ENCODE assay signal across 35 mouse cellular contexts in the genomic region with DNA sequence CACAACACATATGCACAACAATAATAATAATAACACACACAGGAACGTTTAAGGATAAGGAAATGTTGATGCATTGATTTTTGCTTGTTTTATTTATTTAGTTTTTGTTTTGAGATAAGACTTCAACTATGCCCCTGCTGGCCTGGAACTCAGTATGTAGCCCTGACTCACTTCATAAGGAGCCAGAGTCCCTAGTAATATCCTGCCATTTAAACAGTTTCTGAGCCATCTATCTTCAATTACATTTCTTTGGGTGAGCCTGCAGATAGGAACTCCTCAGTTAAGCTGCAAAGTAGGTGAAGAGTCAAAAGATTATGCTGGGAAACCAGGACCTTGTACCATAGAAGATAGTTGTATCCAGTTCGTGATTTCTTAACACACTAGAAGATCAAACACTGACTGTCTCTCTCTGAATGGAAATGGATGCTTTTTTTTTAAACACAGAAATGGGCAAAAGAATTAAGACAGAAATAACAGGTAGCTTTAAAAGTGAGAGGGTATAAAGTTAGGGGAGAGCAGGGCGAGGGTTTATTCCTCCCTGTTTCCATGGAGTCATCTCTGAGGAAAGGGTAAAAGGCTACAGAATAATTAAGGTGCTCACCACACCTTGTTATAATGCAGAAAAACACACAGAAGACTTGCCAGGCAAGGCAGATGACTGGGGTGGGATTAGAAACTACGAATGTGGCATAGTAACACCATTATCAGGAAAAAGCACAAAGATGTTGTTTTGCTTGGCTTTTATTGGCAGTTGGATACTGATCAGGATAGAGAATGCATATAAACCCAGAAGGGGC. TPM values are rescaled to one million over a fixed set of nuclear protein-coding genes. Genes with fewer than 3 reads are reported as not detected.
DNase-seq lines count a peak whose midpoint lies in the region; ATAC-seq and TF ChIP-seq lines count a peak whose summit lies in the region.
"Had no signal": no experiment of that assay in that cellular context is flagged by ENCODE, and none has a peak within 500 bp of the region (broad histone marks: within the 10 kb centered on the region; RNA-seq: fewer than 3 reads in every experiment).

No protein-coding gene starts in this region.

- no peaks in the 10 kb centered on the region for H3K36me3 ChIP-seq in heart, embryonic 12.5 days
- no peaks in the 10 kb centered on the region for H3K36me3 ChIP-seq in lung, embryonic 16.5 days (ENCODE audit: control insufficient read depth, insufficient read depth, low read length)
- no peaks in the 10 kb centered on the region for H3K36me3 ChIP-seq in lung, postnatal 0 days (ENCODE audit: insufficient read depth, low read length)
- no peaks in the 10 kb centered on the region for H3K36me3 ChIP-seq in stomach, embryonic 14.5 days (ENCODE audit: control insufficient read depth, insufficient read depth, low read length)
- H3K36me3 ChIP-seq: hindbrain, embryonic 10.5 days; liver, embryonic 13.5 days; midbrain, embryonic 12.5 days had no signal

- no peak overlapping the region for H3K4me2 ChIP-seq in heart, embryonic 12.5 days
- H3K4me2 ChIP-seq in lung, embryonic 16.5 days (ENCODE audit: low read depth, low read length): no peak overlapping the region
- no peak overlapping the region for H3K4me2 ChIP-seq in lung, postnatal 0 days (replicated peaks; ENCODE audit: low read depth, low read length)
- H3K4me2 ChIP-seq in stomach, embryonic 14.5 days (replicated peaks; ENCODE audit: low read depth, low read length): no peak overlapping the region
- H3K4me2 ChIP-seq: liver, embryonic 13.5 days; midbrain, embryonic 12.5 days had no signal

- H3K9ac ChIP-seq in heart, embryonic 12.5 days: no peak overlapping the region
- H3K9ac ChIP-seq in lung, embryonic 16.5 days (ENCODE audit: low read length): no peak overlapping the region
- no peak overlapping the region for H3K9ac ChIP-seq in lung, postnatal 0 days (replicated peaks; ENCODE audit: low read depth)
- no peak overlapping the region for H3K9ac ChIP-seq in stomach, embryonic 14.5 days (replicated peaks; ENCODE audit: low read depth, low read length)
- H3K9ac ChIP-seq: liver, embryonic 13.5 days; midbrain, embryonic 12.5 days had no signal

- DNase-seq in heart, adult 11 months: peak; percentile 43
- DNase-seq in lung, postnatal 0 days (ENCODE audit: low spot score): no peak
- no peak for DNase-seq in B cell, adult 2 months
- no peak for DNase-seq in gastrocnemius, postnatal 36 days
- DNase-seq: adrenal gland, postnatal 25 days; cerebellum, adult 11 months; cerebellum, adult 9-11 months; kidney, adult 2 months; layer of hippocampus, postnatal 36 days; liver, embryonic 13.5 days; lung, postnatal 14 days; right cerebral cortex, postnatal 14 days; spleen, adult 18-20 months; thymus, adult 18-20 months; thymus, postnatal 36 days had no signal

- 64% methylated on average over 4 of the region's 4 CpGs for WGBS in heart, embryonic 12.5 days
- WGBS in lung, embryonic 16.5 days: 56% methylated on average over 4 of the region's 4 CpGs
- WGBS in lung, postnatal 0 days: 63% methylated on average over 4 of the region's 4 CpGs
- WGBS in stomach, embryonic 14.5 days: 59% methylated on average over 4 of the region's 4 CpGs

- no peak for ATAC-seq in heart, embryonic 12.5 days (ENCODE audit: insufficient number of reproducible peaks, low FRiP score)
- no peak for ATAC-seq in lung, embryonic 16.5 days (ENCODE audit: low read depth)
- no peak for ATAC-seq in lung, postnatal 0 days
- peak; percentile 33; the same call in 1 of the 2 replicates for ATAC-seq in stomach, embryonic 14.5 days (ENCODE audit: insufficient number of reproducible peaks, insufficient read depth, low FRiP score, low read depth)
- ATAC-seq: CD4-positive, CD25-positive, alpha-beta regulatory T cell, adult 4 months; hindbrain, embryonic 16.5 days had no signal

- H3K27ac ChIP-seq in heart, embryonic 12.5 days (ENCODE audit: poor library complexity, severe bottlenecking): no peak overlapping the region
- H3K27ac ChIP-seq in lung, embryonic 16.5 days (ENCODE audit: low read length): peak overlapping the region; percentile 59
- H3K27ac ChIP-seq in lung, postnatal 0 days (ENCODE audit: low read length): no peak overlapping the region
- H3K27ac ChIP-seq in stomach, embryonic 14.5 days (ENCODE audit: low read length): peak overlapping the region; percentile 40; the same call in 1 of the 2 replicates
- H3K27ac ChIP-seq: hindbrain, embryonic 10.5 days; kidney, postnatal 0 days; liver, embryonic 13.5 days; midbrain, embryonic 12.5 days had no signal

- intact Hi-C loops in gastrocnemius, postnatal 36 days (cut with DNase I): no loop called here

- no peak overlapping the region for H3K4me3 ChIP-seq in heart, embryonic 12.5 days
- no peak overlapping the region for H3K4me3 ChIP-seq in lung, embryonic 16.5 days (ENCODE audit: low read length)
- H3K4me3 ChIP-seq in lung, postnatal 0 days (ENCODE audit: low read depth, low read length): no peak overlapping the region
- H3K4me3 ChIP-seq in stomach, embryonic 14.5 days (ENCODE audit: low read depth, low read length): no peak overlapping the region
- H3K4me3 ChIP-seq: hindbrain, embryonic 10.5 days; liver, embryonic 13.5 days; midbrain, embryonic 12.5 days had no signal

- no peaks in the 10 kb centered on the region for H3K27me3 ChIP-seq in heart, embryonic 12.5 days (replicated peaks)
- no peaks in the 10 kb centered on the region for H3K27me3 ChIP-seq in lung, embryonic 16.5 days (ENCODE audit: control insufficient read depth, insufficient read depth, low read depth, low read length)
- H3K27me3 ChIP-seq in lung, postnatal 0 days (replicated peaks; ENCODE audit: insufficient read depth, low read length): no peaks in the 10 kb centered on the region
- H3K27me3 ChIP-seq in stomach, embryonic 14.5 days (ENCODE audit: control insufficient read depth, insufficient read depth, low read length): no peaks in the 10 kb centered on the region
- H3K27me3 ChIP-seq: liver, embryonic 13.5 days; midbrain, embryonic 12.5 days had no signal

- H3K4me1 ChIP-seq in heart, embryonic 12.5 days (replicated peaks): no peaks in the 10 kb centered on the region
- peaks cover 7% of the 10 kb centered on the region; the same call in 1 of the 2 replicates for H3K4me1 ChIP-seq in lung, embryonic 16.5 days (replicated peaks; ENCODE audit: control insufficient read depth, insufficient read depth, low read length)
- H3K4me1 ChIP-seq in lung, postnatal 0 days (ENCODE audit: insufficient read depth, low read depth, low read length): no peaks in the 10 kb centered on the region
- no peaks in the 10 kb centered on the region for H3K4me1 ChIP-seq in stomach, embryonic 14.5 days (ENCODE audit: control insufficient read depth, insufficient read depth, low read length)
- H3K4me1 ChIP-seq: hindbrain, embryonic 10.5 days; liver, embryonic 13.5 days; midbrain, embryonic 12.5 days had no signal

- TF ChIP-seq EP300 in lung, postnatal 0 days (IDR thresholded peaks at IDR 0.05): no peak

- no peaks in the 10 kb centered on the region for H3K9me3 ChIP-seq in heart, embryonic 12.5 days (replicated peaks)
- no peaks in the 10 kb centered on the region for H3K9me3 ChIP-seq in lung, embryonic 16.5 days (ENCODE audit: control insufficient read depth, low read length)
- H3K9me3 ChIP-seq in lung, postnatal 0 days (ENCODE audit: low read length): no peaks in the 10 kb centered on the region
- H3K9me3 ChIP-seq in stomach, embryonic 14.5 days (ENCODE audit: control insufficient read depth, low read depth, low read length): no peaks in the 10 kb centered on the region
- H3K9me3 ChIP-seq: hindbrain, embryonic 10.5 days; liver, embryonic 13.5 days; midbrain, embryonic 12.5 days had no signal

- TF ChIP-seq CTCF in lung, postnatal 0 days (IDR thresholded peaks at IDR 0.05): no peak

RNA-seq across cellular contexts. Expression of gene Fabp2, which starts 7.2 kb away (rescaled TPM):
- not detected in 2 replicates for polyA plus RNA-seq in heart, embryonic 12.5 days (2016; fragmentation: Nextera tagmentation; extraction: Ambion mirVana)
- 0.21 and 0.97 TPM in 2 replicates for polyA plus RNA-seq in lung, embryonic 16.5 days (2015; fragmentation: Nextera tagmentation; extraction: Ambion mirVana)
- polyA plus RNA-seq in lung, postnatal 0 days (2015; fragmentation: Nextera tagmentation; extraction: Ambion mirVana): 0.12 TPM in 1 of 2 replicates, not detected in the other
- 2.5 and 3.1 TPM in 2 replicates for polyA plus RNA-seq in stomach, embryonic 14.5 days (2014; fragmentation: Nextera tagmentation; extraction: Ambion mirVana)
- not detected for total RNA-seq in gastrocnemius, postnatal 36 days (2021)
- total RNA-seq: adrenal gland, postnatal 25 days; ES-E14; gastrocnemius, adult 18-20 months; gastrocnemius, postnatal 4 days; heart, postnatal 10 days; layer of hippocampus, adult 8-10 months; layer of hippocampus, postnatal 36 days; left cerebral cortex, postnatal 10 days; megakaryocyte, adult 5-6 weeks; neutrophil, adult 5-6 weeks had no signal
- polyA plus RNA-seq: CD4-positive, CD25-positive, alpha-beta regulatory T cell, adult 4 months; cortical plate, adult 2 months; embryonic facial prominence, embryonic 11.5 days; forebrain, embryonic 11.5 days; hindbrain, embryonic 10.5 days; hindbrain, embryonic 16.5 days; kidney, adult 2 months; limb, embryonic 11.5 days; midbrain, embryonic 12.5 days had no signal

RNA-seq across cellular contexts. Expression of gene Gm10959, which starts 31.5 kb away (rescaled TPM):
- polyA plus RNA-seq in heart, embryonic 12.5 days (2016; fragmentation: Nextera tagmentation; extraction: Ambion mirVana): not detected in 2 replicates
- not detected in 2 replicates for polyA plus RNA-seq in lung, embryonic 16.5 days (2015; fragmentation: Nextera tagmentation; extraction: Ambion mirVana)
- polyA plus RNA-seq in lung, postnatal 0 days (2015; fragmentation: Nextera tagmentation; extraction: Ambion mirVana): not detected in 2 replicates
- not detected in 2 replicates for polyA plus RNA-seq in stomach, embryonic 14.5 days (2014; fragmentation: Nextera tagmentation; extraction: Ambion mirVana)
- total RNA-seq in gastrocnemius, postnatal 36 days (2021): not detected
- total RNA-seq: adrenal gland, postnatal 25 days; ES-E14; gastrocnemius, adult 18-20 months; gastrocnemius, postnatal 4 days; heart, postnatal 10 days; layer of hippocampus, adult 8-10 months; layer of hippocampus, postnatal 36 days; left cerebral cortex, postnatal 10 days; megakaryocyte, adult 5-6 weeks; neutrophil, adult 5-6 weeks had no signal
- polyA plus RNA-seq: CD4-positive, CD25-positive, alpha-beta regulatory T cell, adult 4 months; cortical plate, adult 2 months; embryonic facial prominence, embryonic 11.5 days; forebrain, embryonic 11.5 days; hindbrain, embryonic 10.5 days; hindbrain, embryonic 16.5 days; kidney, adult 2 months; kidney, postnatal 0 days; limb, embryonic 11.5 days; liver, embryonic 13.5 days; midbrain, embryonic 12.5 days had no signal

RNA-seq across cellular contexts. Expression of gene 1810037I17Rik, which starts 36.3 kb away (rescaled TPM):
- polyA plus RNA-seq in heart, embryonic 12.5 days (2016; fragmentation: Nextera tagmentation; extraction: Ambion mirVana): 138 TPM in 2 replicates
- polyA plus RNA-seq in lung, embryonic 16.5 days (2015; fragmentation: Nextera tagmentation; extraction: Ambion mirVana): 113 and 118 TPM in 2 replicates
- 162 TPM in 2 replicates for polyA plus RNA-seq in lung, postnatal 0 days (2015; fragmentation: Nextera tagmentation; extraction: Ambion mirVana)
- polyA plus RNA-seq in stomach, embryonic 14.5 days (2014; fragmentation: Nextera tagmentation; extraction: Ambion mirVana): 148 and 150 TPM in 2 replicates
- 10 to 100 TPM; 21.1 to 24.7 TPM for total RNA-seq in gastrocnemius, postnatal 36 days (2021)

Comparison
In these comparisons a context has a peak if more than half of its experiments do, and no peak if none do; other contexts are left out.
1. H3K27ac ChIP-seq: peak in lung, embryonic 16.5 days (single experiment) and stomach, embryonic 14.5 days (single experiment); none in heart, embryonic 12.5 days (single experiment) and lung, postnatal 0 days (single experiment).